ENCODE assay signal across 10 mouse cellular contexts in the genomic region with DNA sequence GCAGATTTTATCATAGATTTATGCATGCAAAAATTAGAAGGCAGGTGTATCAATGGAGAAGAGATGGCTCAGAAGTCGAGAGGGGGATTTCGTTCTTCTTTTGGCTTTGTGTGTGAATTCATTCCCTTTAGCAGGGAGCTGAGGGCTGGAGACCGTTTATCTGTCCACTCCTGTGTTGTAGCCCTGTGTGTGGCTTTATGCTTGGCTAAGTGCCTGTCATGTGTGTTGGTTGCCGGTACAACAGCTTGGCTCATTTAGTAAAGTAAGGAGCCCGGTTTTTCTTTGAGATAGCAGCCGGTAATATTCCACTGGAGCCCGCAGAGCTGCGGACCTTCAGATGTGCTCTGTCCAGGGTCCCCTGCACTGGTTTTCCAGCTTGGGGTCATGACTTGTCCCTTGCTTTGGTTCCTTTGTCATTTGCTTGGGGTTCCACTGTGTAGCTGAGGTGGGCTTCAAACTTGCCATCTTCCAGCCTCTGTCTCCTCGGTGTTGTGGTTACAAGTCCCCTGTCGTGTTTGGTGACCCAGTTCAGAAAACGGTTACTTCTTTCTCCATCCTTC.
DNase-seq lines count a peak whose midpoint lies in the region; ATAC-seq and TF ChIP-seq lines count a peak whose summit lies in the region.
"Had no signal": no experiment of that assay in that cellular context is flagged by ENCODE, and none has a peak within 500 bp of the region (broad histone marks: within the 10 kb centered on the region; RNA-seq: fewer than 3 reads in every experiment).

No protein-coding gene starts in this region.

- WGBS in heart, postnatal 0 days = 50% methylated on average over 11 of the region's 11 CpGs
- WGBS in forebrain, embryonic 14.5 days = 31% methylated on average over 11 of the region's 11 CpGs
- WGBS in midbrain, embryonic 14.5 days = 23% methylated on average over 11 of the region's 11 CpGs

- TF ChIP-seq CTCF in heart, postnatal 0 days (IDR thresholded peaks at IDR 0.05; ENCODE audit: low read depth) = no peak

- ATAC-seq in heart, postnatal 0 days (ENCODE audit: insufficient read depth, low read depth) = no peak
- peak; percentile 54 for ATAC-seq in forebrain, embryonic 14.5 days
- peak; percentile 39; the same call in 1 of the 2 replicates for ATAC-seq in midbrain, embryonic 14.5 days (ENCODE audit: low FRiP score, low TSS enrichment)

- H3K27me3 ChIP-seq in heart, postnatal 0 days (ENCODE audit: control insufficient read depth, insufficient read depth, low read length) = no peaks in the 10 kb centered on the region
- no peaks in the 10 kb centered on the region for H3K27me3 ChIP-seq in forebrain, embryonic 14.5 days (replicated peaks; ENCODE audit: control insufficient read depth, insufficient read depth, low read length)
- no peaks in the 10 kb centered on the region; the same call in 1 of the 2 replicates for H3K27me3 ChIP-seq in midbrain, embryonic 14.5 days (ENCODE audit: control insufficient read depth, insufficient read depth, low read length)
- H3K27me3 ChIP-seq: lung, embryonic 15.5 days had no signal

- H3K4me3 ChIP-seq in heart, postnatal 0 days (ENCODE audit: low read depth, low read length) = no peak overlapping the region
- peak overlapping the region; percentile 23; the same call in 1 of the 2 replicates for H3K4me3 ChIP-seq in forebrain, embryonic 14.5 days (ENCODE audit: low read depth, low read length)
- no peak overlapping the region for H3K4me3 ChIP-seq in midbrain, embryonic 14.5 days (replicated peaks; ENCODE audit: low read depth, low read length)
- H3K4me3 ChIP-seq: lung, embryonic 15.5 days had no signal

- H3K9me3 ChIP-seq in heart, postnatal 0 days (replicated peaks; ENCODE audit: control insufficient read depth, low read length) = no peaks in the 10 kb centered on the region
- H3K9me3 ChIP-seq in forebrain, embryonic 14.5 days (replicated peaks; ENCODE audit: control insufficient read depth, low read length) = no peaks in the 10 kb centered on the region
- no peaks in the 10 kb centered on the region for H3K9me3 ChIP-seq in midbrain, embryonic 14.5 days (ENCODE audit: control insufficient read depth, low read length)
- H3K9me3 ChIP-seq: lung, embryonic 15.5 days had no signal

- H3K4me1 ChIP-seq in heart, postnatal 0 days (ENCODE audit: control insufficient read depth, insufficient read depth) = no peaks in the 10 kb centered on the region
- H3K4me1 ChIP-seq in forebrain, embryonic 14.5 days (ENCODE audit: control insufficient read depth, insufficient read depth, low read length) = peaks cover 2% of the 10 kb centered on the region; the same call in 1 of the 2 replicates
- peaks cover 18% of the 10 kb centered on the region for H3K4me1 ChIP-seq in midbrain, embryonic 14.5 days (ENCODE audit: control insufficient read depth, insufficient read depth, low read length)
- H3K4me1 ChIP-seq: lung, embryonic 15.5 days had no signal

- H3K27ac ChIP-seq in heart, postnatal 0 days (ENCODE audit: low read depth) = no peak overlapping the region
- H3K27ac ChIP-seq in forebrain, embryonic 14.5 days (ENCODE audit: low read depth, low read length) = no peak overlapping the region
- no peak overlapping the region for H3K27ac ChIP-seq in midbrain, embryonic 14.5 days (replicated peaks; ENCODE audit: low read depth, low read length)

- TF ChIP-seq EP300 in heart, postnatal 0 days (IDR thresholded peaks at IDR 0.05; ENCODE audit: low read depth) = no peak

- no peak overlapping the region for H3K9ac ChIP-seq in heart, postnatal 0 days (replicated peaks; ENCODE audit: low read depth, low read length)
- no peak overlapping the region for H3K9ac ChIP-seq in forebrain, embryonic 14.5 days (ENCODE audit: low read length)
- no peak overlapping the region for H3K9ac ChIP-seq in midbrain, embryonic 14.5 days (replicated peaks; ENCODE audit: low read length)
- H3K9ac ChIP-seq: lung, embryonic 15.5 days had no signal

- H3K4me2 ChIP-seq in heart, postnatal 0 days (ENCODE audit: low read depth, low read length) = peak overlapping the region; percentile 45
- peak overlapping the region; percentile 51 for H3K4me2 ChIP-seq in forebrain, embryonic 14.5 days (ENCODE audit: low read length)
- H3K4me2 ChIP-seq in midbrain, embryonic 14.5 days (ENCODE audit: low read length) = peak overlapping the region; percentile 53

- DNase-seq in heart, postnatal 0 days (ENCODE audit: low spot score) = no peak
- DNase-seq in heart, postnatal 4 days = no peak
- DNase-seq in ZHBTc4 (ENCODE audit: low read depth, low spot score) = peak; percentile 28
- DNase-seq in forebrain, embryonic 14.5 days (ENCODE audit: low spot score) = peak; percentile 34
- DNase-seq in midbrain, embryonic 14.5 days = peak; percentile 35
- DNase-seq in Muller cell, postnatal 12 days (ENCODE audit: inconsistent ontology term) = no peak
- no peak for DNase-seq in left cerebral cortex, postnatal 4 days
- DNase-seq: cerebellum, adult 9-11 months; thymus, adult 2 months had no signal

- no peaks in the 10 kb centered on the region for H3K36me3 ChIP-seq in heart, postnatal 0 days (replicated peaks; ENCODE audit: control insufficient read depth, insufficient read depth, low read length)
- no peaks in the 10 kb centered on the region for H3K36me3 ChIP-seq in forebrain, embryonic 14.5 days (ENCODE audit: control insufficient read depth, insufficient read depth, low read length)
- H3K36me3 ChIP-seq in midbrain, embryonic 14.5 days (ENCODE audit: control insufficient read depth, insufficient read depth, low read length) = no peaks in the 10 kb centered on the region
- H3K36me3 ChIP-seq: lung, embryonic 15.5 days had no signal

- intact Hi-C loops in left cerebral cortex, postnatal 4 days (cut with DNase I) = no loop called here

Comparison
In these comparisons a context has a peak if more than half of its experiments do, and no peak if none do; other contexts are left out.
1. DNase-seq: peak in ZHBTc4 (single experiment), forebrain, embryonic 14.5 days (single experiment) and midbrain, embryonic 14.5 days (single experiment); none in heart, postnatal 0 days (single experiment), heart, postnatal 4 days (single experiment), Muller cell, postnatal 12 days (single experiment) and left cerebral cortex, postnatal 4 days (single experiment).
2. Peak in every context shown above with its lines, with median percentiles within 50 percentile points of each other: H3K4me2 ChIP-seq.